Mouse (Mus musculus) stomach, postnatal 0 days (tissue): ENCODE results near the gene Elmo1. TPM values are rescaled to one million over a fixed set of nuclear protein-coding genes. Genes with fewer than 3 reads are reported as not detected.
A peak's percentile ranks its signal among the peaks of the same experiment; 100 is the strongest.

ENCODE experiments used
- ATAC-seq: fragments of 200-750 bp; cut with Nextera tagmentation; 2 replicates; pipeline ENCODE4 v1.8.0; 2017; ENCODE audit not compliant: low FRiP score, low TSS enrichment
- DNase-seq: peaks from one replicate; pipeline ENCODE4 v3.0.0-alpha.2; 2016; ENCODE audit warnings: low spot score
- H3K27ac ChIP-seq: fragments of 300-500 bp; sonication (generic); replicated peaks from 2 replicates; pipeline ENCODE4 v1.5.1; 2014; ENCODE audit warnings: mild to moderate bottlenecking, control low read depth
- H3K27me3 ChIP-seq: fragments of 300-500 bp; sonication (generic); 2 replicates; pipeline ENCODE4 v1.6.1; 2014; ENCODE audit warnings: low read length; ENCODE audit not compliant: control insufficient read depth, insufficient read depth
- H3K36me3 ChIP-seq: fragments of 300-500 bp; sonication (generic); 2 replicates; pipeline ENCODE4 v1.6.1; 2014; ENCODE audit warnings: low read length, mixed read lengths; ENCODE audit not compliant: control insufficient read depth, insufficient read depth
- H3K4me1 ChIP-seq: fragments of 300-500 bp; sonication (generic); replicated peaks from 2 replicates; pipeline ENCODE4 v1.6.1; 2014; ENCODE audit warnings: antibody characterized with exemption; ENCODE audit not compliant: control insufficient read depth, insufficient read depth
- H3K4me2 ChIP-seq: fragments of 300-500 bp; sonication (generic); replicated peaks from 2 replicates; pipeline ENCODE4 v1.6.1; 2014; ENCODE audit warnings: low read depth, mild to moderate bottlenecking, control low read depth, moderate library complexity
- H3K4me3 ChIP-seq: fragments of 300-500 bp; sonication (generic); 2 replicates; pipeline ENCODE4 v1.5.1; 2014; ENCODE audit warnings: low read depth, low read length, control low read depth
- H3K9ac ChIP-seq: fragments of 300-500 bp; sonication (generic); 2 replicates; pipeline ENCODE4 v1.6.1; 2014; ENCODE audit warnings: mild to moderate bottlenecking, low read length, control low read depth, mixed read lengths
- H3K9me3 ChIP-seq: fragments of 300-500 bp; sonication (generic); 2 replicates; pipeline ENCODE4 v1.6.1; 2016; ENCODE audit warnings: low read length; ENCODE audit not compliant: control insufficient read depth
- CTCF ChIP-seq: IDR thresholded peaks from 2 replicates; pipeline ENCODE4 v1.5.1; 2016; ENCODE audit warnings: antibody characterized with exemption, low read depth, mild to moderate bottlenecking, moderate library complexity
- EP300 ChIP-seq: optimal IDR thresholded peaks from 2 replicates; pipeline ENCODE3; 2016; ENCODE audit warnings: antibody characterized with exemption
- whole genome bisulfite sequencing: fragments of 180-500 bp; shearing (Covaris S2); extraction: QIAGEN DNeasy Blood & Tissue Kit; methylation state at CpG from one replicate; pipeline ENCODE4 v1.1.7; 2014; 5-methylcytosine and 5-hydroxymethylcytosine counted together
- polyA plus RNA-seq: library from polyadenylated mRNA; unstranded; fragments of >200 nt; fragmentation: Nextera tagmentation; extraction: Ambion mirVana; gene quantifications from 2 replicates; pipeline ENCODE4 v1.2.1, GENCODE M21; 2015

Elmo1 gene
- polyA plus RNA-seq, result 4.9 and 5.0 TPM in 2 replicates

DNA sequence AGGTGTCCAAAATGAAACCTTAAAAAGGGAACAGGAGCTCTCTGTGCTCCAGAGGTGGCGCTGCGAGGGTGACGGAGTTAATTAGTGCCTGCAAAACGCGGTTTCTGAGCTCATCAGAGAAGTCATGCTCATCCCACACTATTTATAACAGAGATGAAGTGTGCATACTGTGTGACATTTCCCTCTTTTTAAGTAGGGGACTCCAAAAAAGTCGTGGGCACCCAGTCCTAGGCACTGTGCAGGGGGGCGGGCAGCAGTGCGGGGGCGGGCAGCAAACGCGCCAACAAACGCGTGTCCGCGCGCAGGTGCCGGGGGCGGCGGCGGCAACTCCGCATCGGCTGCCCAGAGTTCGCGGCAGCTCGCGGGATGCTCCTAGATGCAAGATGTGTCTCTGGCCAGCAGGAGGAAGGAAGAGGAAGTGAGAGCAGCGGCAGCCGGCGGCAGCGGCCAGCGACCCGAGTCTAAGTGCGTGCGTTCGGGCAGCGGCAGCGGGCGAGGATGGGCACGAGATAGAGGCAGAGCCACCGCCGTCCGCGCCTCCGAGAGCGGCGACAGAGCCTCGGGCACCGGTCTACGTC lies at the start of gene Elmo1:
Gene Elmo1 (plus strand): TSS at position 464 of the 578 bp plus-strand sequence.
- Histone ChIP-seq H3K4me3 (peak within 1 kb of the TSS; percentile 82), H3K4me1 (no peaks in the 10 kb centered on the region), H3K36me3 (no peaks in the 10 kb centered on the region), H3K9me3 (no peaks in the 10 kb centered on the region), H3K27ac (peak within 1 kb of the TSS; percentile 86), H3K4me2 (peak within 1 kb of the TSS; percentile 96), H3K27me3 (no peaks in the 10 kb centered on the region), H3K9ac (peak within 1 kb of the TSS; percentile 81)
- DNase-seq (peak; percentile 81), ATAC-seq (peak; percentile 82)
- TF ChIP-seq EP300, result no peak
- TF ChIP-seq CTCF, result peak; percentile 77
- under 1% methylated on average over 46 of the region's 49 CpGs for WGBS

DNA sequence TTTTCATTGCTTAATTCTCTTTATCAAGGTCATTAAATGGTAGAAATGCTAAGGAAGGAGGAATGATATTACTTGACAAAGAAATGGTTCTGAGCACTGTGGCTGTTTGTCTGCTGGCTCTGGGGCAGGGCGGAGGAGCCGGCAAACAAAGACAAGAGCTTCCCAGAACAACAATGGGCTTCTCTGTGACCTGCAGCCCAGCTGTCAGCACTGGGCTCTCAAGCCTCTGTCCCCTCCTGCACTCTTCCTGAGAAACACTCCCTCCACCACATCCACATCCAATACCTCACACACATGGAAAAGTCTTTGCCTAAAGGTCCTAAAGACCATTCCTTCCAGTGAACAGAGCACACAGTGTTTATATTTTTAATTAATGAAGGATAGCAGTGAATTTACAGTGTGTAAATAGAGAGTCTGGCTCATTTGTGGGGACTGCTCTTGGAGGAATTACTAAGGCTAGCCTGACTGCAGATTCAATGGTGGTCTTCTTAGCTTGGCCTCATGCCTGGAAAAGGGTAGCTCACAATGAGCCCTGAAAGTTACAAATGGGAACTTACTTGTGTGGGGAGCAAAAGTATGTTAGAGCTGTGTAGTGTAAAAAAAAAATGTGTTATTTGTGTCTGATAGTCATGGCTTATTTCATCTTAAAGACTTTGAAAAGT lies 49.1 kb upstream of the Elmo1 start:
- Histone ChIP-seq H3K4me3 (no peak overlapping the region), H3K4me1 (no peaks in the 10 kb centered on the region), H3K27me3 (no peaks in the 10 kb centered on the region), H3K4me2 (no peak overlapping the region), H3K9me3 (no peaks in the 10 kb centered on the region), H3K9ac (no peak overlapping the region), H3K36me3 (no peaks in the 10 kb centered on the region), H3K27ac (no peak overlapping the region)
- no peak for DNase-seq
- ATAC-seq, result no peak
- WGBS, result 46% methylated on average over 2 of the region's 2 CpGs
- no peak for TF ChIP-seq CTCF

DNA sequence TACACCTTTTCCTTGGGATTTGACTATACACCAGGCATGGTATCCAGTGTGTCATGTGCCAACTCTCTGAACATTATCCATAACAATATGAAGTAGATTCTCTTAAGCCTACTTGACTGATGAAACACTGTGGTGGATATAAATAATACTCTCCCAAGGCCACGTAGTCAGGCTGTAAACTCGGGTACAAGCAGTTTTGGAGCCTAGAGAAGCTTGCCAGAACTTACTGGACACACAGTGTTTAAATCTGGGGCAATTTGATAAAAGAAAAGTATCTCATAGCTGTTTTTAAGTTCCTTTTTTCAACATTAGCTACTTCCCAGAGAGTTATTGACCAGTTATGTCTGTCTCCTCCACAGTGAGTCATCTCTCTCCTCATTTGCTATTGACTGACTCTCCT lies 47.5 kb upstream of the Elmo1 start:
- Histone ChIP-seq H3K4me3 (no peak overlapping the region), H3K4me2 (no peak overlapping the region), H3K9me3 (no peaks in the 10 kb centered on the region), H3K4me1 (no peaks in the 10 kb centered on the region), H3K27me3 (no peaks in the 10 kb centered on the region), H3K27ac (no peak overlapping the region), H3K9ac (no peak overlapping the region), H3K36me3 (no peaks in the 10 kb centered on the region)
- TF ChIP-seq EP300 (no peak), CTCF (no peak)
- no peak for DNase-seq
- no peak for ATAC-seq
- WGBS, result 60% methylated on average over 2 of the region's 2 CpGs

DNA sequence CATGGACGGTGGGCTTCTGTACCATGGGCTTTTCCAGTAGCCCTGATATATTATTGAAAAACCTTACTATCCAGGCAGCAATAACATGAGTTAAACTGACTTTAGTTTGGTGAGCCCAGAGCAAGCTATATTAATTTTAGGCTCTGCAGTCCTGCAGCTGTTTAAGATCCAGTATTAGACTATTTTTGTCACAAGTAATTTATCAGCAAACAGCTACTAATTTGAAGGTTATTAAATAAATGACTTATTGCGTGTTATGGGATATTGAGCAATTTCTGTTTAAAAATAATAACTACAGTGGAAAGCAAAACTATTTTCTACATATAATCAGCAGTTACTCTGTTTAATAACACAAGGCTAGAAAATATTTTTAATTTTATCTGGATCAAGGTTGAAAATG lies 45.0 kb upstream of the Elmo1 start:
- Histone ChIP-seq H3K4me1 (no peaks in the 10 kb centered on the region), H3K36me3 (no peaks in the 10 kb centered on the region), H3K4me2 (no peak overlapping the region), H3K27ac (no peak overlapping the region), H3K4me3 (no peak overlapping the region), H3K9ac (no peak overlapping the region), H3K9me3 (no peaks in the 10 kb centered on the region), H3K27me3 (no peaks in the 10 kb centered on the region)
- WGBS, result 69% methylated on average over 2 of the region's 2 CpGs
- DNase-seq (no peak), ATAC-seq (no peak)
- TF ChIP-seq EP300 (no peak), CTCF (no peak)

DNA sequence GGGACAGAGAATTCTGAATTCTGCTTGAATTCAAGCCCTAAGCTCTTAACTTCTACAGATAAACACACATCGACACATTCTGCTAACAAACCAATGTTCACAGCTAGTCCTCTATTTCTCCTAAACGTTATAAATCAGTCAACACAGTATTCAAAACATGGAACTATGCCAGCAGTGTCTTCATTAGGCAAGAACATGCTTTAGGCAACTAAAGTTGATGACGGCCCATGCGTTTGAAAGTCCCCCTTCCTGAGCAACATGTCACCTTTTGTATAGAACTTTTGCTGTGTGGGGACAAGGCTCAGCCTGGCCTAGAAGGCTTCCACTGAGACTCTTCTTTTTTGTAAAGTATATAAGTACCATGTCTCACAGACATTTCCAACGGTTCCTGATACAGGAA lies 44.6 kb upstream of the Elmo1 start:
- DNase-seq, result no peak
- TF ChIP-seq EP300 (no peak), CTCF (no peak)
- Histone ChIP-seq H3K9ac (no peak overlapping the region), H3K36me3 (no peaks in the 10 kb centered on the region), H3K4me2 (no peak overlapping the region), H3K4me1 (no peaks in the 10 kb centered on the region), H3K9me3 (no peaks in the 10 kb centered on the region), H3K27ac (0 out of 2 replicates have a peak overlapping the region, but pooled peaks have one; percentile 24), H3K4me3 (no peak overlapping the region), H3K27me3 (no peaks in the 10 kb centered on the region)
- ATAC-seq, result no peak
- WGBS, result 35% methylated on average over 5 of the region's 5 CpGs

DNA sequence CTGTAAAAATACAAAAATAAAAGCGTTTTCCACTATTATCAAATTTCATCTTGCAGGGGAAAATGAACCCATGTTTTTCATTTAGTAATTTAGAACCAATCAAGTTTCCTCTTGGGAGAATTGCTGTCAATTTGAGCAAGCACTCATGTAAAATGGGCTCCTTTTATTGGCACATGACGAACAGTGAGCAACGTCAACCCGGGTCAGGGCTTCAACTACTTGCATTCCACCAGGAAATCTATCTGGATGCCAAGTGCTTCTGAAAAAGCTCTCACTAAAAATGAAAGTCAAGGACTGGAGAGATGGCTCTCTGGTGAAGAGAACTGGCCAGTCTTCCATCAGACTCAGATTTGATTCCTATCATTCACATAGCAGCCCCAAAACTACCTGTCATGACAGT lies 44.0 kb upstream of the Elmo1 start:
- Histone ChIP-seq H3K4me2 (no peak overlapping the region), H3K9ac (no peak overlapping the region), H3K36me3 (no peaks in the 10 kb centered on the region), H3K4me1 (no peaks in the 10 kb centered on the region), H3K27me3 (no peaks in the 10 kb centered on the region), H3K4me3 (no peak overlapping the region), H3K27ac (no peak overlapping the region), H3K9me3 (no peaks in the 10 kb centered on the region)
- 68% methylated on average over 4 of the region's 4 CpGs for WGBS
- ATAC-seq, result no peak
- no peak for DNase-seq
- no peak for TF ChIP-seq EP300
- TF ChIP-seq CTCF, result no peak
